Mouse (Mus musculus) thymus, postnatal 10 days (tissue): ENCODE data around the gene Osgep.
"Not testable (repeated sequence)": the region's sequence is repeated elsewhere in the genome, so short reads cannot be mapped to it uniquely, and the experiment has no call there.

Experiments
- DNase-seq, 2 experiments: peaks; one replicate each; pipeline ENCODE4 v3.0.0; 2021; ENCODE audit warnings: low spot score in 2 of 2

Gene Osgep

GRCm38 (mm10) chr14:50931493-50932020, 6.9 kb upstream of the Osgep start:
- no peak for DNase-seq

DNA sequence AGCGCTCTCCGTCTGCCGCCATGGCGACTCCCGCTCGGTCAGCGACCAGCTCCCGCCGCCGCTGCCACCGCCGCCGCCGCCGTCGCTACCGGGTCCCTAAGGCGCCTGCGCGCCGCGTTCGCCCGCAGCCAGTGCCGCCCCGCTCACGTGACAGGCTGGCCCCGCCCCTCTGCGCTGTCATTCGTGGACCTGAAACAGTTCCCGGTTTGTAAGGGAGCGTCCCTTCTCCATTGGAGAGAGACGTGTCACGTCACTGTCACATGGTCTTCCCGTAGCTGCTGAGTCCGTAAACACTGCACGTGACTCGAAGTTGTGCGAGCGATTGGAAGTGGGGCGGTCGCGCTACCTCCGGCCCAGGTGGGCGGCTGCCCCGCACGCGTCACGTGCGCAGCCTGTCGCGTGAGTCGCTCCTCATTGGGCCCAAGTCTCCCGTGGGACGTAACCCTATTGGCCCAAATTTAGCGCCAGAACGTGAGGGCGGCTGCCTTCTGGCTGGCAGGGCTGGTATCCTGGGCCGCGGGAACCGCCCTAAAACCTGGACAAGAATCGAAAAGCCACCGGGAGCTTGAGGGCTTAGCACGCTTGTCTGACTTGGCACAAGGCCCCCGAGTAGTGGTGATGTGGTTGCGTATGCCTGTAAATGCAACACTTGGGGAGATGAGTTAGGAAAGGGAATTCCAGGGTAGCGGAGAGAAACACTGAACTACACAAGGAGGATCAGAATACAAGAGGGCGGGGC, 6.2 kb upstream of the Osgep start, which contains the start of the genes Pip4p1 and Pnp:
Pip4p1 (minus strand) TSS at position 103 of the 739 bp plus-strand sequence.
Pnp (plus strand) TSS at position 329 of the 739 bp plus-strand sequence.
- peak; percentile 98 to 99 for DNase-seq

- DNase-seq: peak; percentile 61 to 74
Measured at GRCm38 (mm10) chr14:50930377-50930753, 5.7 kb upstream of the Osgep start.

- DNase-seq: no peak
Measured at GRCm38 (mm10) chr14:50929951-50930350, 5.3 kb upstream of the Osgep start.

DNA sequence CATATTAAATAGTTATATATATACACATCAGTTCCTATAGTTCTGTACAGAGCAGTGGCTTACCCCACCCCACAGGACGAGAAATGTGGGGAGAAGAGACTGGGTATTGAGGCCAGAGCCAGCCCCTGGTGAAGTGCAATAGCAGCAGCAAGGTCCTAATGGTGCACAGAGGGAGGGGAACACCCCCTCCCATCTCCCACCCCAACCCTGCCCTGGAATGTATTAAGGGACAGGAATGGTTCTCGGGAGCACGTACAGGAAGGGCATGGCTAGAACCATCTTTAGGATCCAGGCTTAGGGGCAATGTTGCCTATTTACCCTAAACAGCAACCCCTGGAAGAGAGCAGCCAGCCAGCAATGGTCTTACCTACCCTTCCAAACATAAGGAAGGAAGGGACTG, 2.7 kb upstream of the Osgep start:
- DNase-seq: no peak

- DNase-seq: no peak
Measured at GRCm38 (mm10) chr14:50925111-50925920, 623 bp upstream of the Osgep start.

DNA sequence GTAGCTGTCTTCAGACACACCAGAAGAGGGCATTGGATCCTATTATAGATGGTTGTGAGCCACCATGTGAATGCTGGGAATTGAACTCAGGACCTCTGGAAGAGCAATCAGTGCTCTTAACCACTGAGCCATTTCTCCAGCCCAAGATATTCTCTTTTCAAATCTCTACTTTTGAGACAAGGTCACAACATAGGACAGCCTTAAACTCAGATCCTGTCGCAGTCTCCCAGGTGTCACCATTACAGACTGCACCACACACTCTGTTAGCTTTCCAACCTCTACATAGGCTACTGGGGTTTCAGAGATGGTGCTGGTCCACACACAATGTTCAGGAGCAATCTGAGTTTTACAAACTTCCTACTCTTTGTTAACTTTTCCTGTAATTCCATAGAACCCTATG, 1.3 kb downstream of the Osgep start:
- DNase-seq: not testable (repeated sequence)

DNA sequence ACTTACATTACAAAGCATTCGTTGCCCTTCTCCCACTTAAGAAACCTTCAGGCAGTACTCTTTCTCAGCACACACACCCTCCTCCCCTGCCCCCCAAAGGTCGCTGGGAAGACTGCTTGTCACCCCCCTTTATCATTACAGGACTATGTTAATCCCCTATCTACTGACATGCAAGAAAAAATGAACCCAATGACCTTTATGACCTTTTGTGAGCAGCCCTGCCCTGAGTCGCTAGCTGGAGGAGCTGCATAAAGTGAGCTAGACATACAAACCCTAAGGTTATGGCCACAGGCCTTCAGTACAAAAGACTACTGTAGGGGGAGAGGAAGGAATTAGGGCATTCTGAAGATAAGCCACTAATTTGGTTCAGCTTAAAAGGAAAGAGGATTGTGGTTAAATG, 13.3 kb downstream of the Osgep start:
- no peak for DNase-seq

DNA sequence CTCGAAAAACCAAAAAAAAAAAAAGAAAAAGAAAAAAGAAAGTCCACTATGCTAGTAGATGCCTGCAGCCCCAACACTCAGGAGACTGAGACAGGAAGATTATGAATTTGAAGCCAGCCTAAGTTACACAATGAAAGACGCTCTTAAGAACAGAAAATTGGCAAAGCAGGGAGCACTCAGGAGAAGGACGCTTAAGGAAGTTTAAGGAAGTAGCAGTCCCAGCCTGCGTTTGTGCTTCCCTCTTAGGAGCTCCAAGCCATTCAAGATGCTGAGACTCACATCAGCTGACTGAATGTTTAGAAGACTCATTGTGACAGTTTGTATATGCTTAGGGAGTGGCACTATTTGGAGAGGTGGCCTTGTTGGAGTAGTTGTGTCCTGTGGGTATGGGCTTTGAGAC, 16.6 kb downstream of the Osgep start:
- DNase-seq: no peak

- not testable (repeated sequence) for DNase-seq
Measured at GRCm38 (mm10) chr14:50905327-50905726, 19.4 kb downstream of the Osgep start.

DNA sequence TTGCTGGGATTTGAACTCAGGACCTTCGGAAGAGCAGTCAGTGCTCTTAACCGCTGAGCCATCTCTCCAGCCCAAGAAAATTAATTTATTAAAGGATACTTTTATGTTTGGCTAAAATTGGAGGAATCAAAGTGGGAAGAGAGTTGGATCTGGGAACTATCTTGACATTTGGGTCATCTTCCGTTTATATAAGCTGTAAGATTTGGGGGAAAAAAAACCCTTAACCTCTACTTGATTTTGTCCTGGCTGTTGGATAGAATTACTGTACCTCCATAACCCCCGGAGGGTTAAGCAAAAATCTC, 19.9 kb downstream of the Osgep start:
- DNase-seq: no peak

DNA sequence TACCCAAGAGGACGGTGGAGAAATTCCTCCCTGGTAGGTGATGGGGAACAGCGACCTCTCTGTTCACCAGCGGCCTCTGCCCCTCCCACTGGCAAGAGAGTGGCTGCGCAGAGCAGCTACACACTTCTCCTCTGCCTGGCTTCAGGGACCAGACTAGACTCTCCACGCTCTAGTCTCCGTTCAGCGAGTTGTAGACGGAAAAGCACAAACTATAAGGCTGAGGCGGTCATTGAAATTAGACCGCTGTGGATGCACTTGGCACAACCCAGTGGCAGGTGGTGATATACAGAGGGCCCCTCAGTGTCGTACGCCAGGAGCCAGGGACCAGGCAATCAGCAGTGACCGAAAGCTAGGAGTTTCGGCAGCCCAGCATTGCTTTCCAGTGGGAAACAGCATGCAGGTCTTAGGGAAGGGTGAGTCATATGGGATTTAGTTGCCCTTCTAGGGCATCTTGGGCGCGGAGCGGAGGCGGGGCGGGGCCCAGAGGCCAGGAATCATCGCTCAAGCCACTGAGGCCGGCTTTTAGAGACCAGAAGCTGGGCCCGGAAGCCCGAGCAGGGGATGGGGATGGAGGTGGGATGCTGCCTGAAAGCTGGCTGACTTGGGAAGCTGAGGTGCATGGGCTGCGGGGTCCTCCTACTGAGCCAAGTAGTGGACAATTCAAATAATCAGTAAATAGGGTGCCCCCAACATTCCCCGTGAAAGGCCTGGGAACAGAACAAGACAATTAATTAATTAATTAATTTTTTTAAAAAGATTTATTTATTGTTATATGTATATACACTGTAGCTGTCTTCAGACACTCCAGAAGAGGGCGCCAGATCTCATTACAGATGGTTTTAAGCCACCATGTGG, 20.5 kb downstream of the Osgep start:
- DNase-seq: no peak

DNA sequence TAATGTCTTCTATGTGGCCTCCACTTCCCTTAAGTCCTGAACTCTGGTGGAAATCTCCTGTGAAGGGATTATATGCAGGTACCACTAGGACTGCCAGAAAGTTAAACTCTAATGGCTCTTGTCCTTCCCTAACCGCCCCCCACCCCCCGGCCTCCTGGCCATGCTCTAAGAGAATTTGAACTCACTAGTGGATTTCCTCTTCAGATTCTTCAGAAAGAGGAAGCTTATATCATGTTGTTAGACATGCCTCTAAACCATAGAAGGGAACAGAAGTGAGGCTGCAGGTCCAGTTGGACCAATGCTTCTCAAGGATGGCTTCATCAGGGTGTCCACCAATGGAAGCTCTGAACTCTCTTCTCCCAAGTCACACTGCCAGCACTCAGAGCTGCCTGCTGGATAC, 26.7 kb downstream of the Osgep start:
- not testable (repeated sequence) for DNase-seq

GRCm38 (mm10) chr14:50897374-50897765, 27.3 kb downstream of the Osgep start, which contains the start of gene Klhl33:
TSS of gene Klhl33 (minus strand) at chr14:50897507.
- DNase-seq: no peak

DNA sequence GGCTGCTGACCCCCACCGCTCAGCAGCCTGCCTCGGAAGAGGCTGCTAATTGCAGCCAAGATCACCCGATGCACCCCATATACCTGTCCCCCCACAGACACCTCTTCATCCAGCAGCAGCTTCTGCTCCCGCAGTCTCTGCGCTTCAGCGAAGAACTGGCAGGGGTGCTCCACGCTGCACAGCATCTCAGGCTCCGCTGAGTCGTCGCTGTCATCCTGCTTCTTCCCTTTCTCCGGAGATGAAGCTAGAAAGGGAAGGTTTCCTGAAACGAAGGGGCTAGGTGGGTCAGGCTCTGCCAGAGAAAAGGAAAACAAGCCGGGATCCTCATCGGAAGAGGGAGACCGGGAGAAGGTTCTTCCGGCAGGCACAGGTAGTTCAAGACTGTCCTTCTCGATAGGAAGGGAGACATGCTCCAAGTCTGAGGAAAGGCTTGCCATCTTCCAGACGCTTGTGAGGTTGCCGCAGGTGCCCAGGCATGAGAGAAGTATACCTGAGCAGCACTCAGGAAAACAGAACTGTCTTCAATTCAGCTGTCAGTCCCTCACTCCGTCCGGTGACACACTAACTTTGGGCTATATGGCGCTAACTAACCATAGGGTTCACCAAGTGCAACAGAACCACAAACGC, 27.8 kb downstream of the Osgep start:
- no peak for DNase-seq

DNA sequence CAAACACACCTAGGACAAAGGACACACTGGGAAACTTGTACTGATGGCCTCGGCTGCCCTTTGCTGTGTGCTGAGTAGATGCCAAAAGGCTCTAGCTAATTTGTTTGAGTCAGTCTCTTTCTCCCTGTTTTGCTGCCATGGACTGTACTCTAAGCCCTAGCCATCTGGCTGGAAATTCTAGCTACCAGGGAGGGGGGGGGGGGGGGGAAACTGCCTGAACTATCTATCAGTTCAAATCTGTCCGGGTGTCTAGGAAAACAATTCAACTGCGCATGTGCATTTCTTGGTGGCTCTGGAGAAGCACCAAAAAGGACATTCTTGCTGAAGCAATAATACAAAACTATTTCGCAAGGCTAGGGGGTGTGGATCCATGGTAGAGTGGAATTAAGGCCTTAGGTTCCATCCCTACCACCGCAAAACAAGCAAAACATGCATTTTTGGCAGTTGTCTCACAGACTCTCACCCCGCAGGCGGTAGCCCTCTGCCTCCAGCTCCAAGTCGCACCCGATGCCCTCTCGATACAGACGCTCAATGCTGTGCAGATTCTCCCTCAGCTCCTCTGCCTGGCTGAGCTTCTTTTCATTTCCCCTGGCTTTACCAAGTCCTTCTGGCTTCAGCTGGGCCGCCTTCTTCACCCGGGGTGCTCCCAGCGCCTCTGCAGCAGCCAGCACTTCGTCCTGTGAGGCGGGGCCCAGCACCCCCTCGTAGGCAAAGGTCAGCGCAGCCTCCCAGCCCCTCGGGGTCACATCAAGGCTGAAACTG, 28.5 kb downstream of the Osgep start:
- no peak for DNase-seq

GRCm38 (mm10) chr14:50895407-50895806, 29.3 kb downstream of the Osgep start:
- DNase-seq: no peak

DNA sequence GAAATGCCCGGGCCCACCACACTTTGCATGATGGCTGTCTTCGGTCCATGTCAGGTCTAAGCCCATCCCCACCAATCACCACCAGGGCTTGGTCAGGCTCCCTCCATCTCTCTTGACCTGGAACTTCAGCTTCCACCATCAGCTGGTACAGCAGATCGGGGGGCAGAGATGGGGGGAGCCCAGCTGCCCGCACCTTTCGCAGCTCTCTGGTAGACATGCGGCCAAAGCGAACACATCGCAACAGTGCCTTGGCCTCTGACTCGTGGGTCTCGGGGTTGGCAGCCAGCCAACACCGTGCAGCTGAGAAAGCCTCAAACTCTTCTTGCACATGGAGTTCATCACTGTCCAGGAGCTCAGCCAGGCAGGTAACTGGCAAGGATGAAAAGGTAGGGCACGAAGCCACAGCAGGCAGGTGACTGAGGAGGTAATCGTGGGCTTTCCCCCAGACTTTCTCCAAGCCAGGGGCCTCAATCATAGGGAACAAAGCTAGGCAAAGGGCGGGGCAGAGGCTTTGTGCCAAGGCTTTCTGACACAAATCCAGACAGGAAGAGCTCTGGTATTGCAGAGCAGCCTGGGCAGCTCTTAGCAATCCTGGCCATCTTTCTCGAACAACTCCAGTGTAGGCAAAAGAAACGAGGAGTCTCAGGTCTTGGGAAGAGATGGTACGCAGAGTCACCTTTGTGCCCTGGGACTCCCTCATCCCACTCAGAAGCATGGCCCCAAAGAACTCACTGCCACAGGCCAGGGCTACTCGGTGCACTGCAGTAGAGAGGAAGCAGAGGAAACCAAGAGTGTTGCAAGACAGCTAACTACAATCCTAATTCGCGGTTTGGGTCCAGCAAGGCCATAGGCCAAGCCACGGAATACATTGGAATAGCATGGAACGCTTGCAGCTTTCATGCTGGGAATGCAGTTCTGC, 31.9 kb downstream of the Osgep start:
- DNase-seq: no peak

- no peak for DNase-seq
Measured at GRCm38 (mm10) chr14:50892091-50892490, 32.6 kb downstream of the Osgep start.

DNA sequence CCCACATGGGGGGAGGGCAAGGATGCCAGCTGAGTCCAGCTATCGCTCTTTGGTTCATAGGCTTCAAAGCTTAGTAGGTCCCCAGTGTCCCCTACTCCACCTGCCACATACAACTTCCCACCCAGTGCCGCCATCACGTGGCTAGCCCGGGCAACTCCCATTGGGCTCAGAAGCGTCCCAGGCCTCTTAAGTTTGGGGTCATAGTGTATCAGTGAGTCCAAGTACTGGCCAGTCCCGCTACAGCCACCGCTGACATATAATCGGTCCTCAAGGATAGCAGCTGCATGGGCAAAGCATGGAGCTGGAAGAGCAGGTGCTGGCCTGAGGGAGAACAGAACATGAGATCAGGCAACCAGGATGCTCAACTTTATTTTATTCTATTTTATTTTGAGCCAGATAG, 33.1 kb downstream of the Osgep start:
- DNase-seq: no peak
